Mouse (Mus musculus) heart, embryonic 11.5 days (tissue): ENCODE data around the gene Kmt5c. TPM values are rescaled to one million over a fixed set of nuclear protein-coding genes. Genes with fewer than 3 reads are reported as not detected.

Experiments used
- ATAC-seq: fragments of 200-750 bp; cut with Nextera tagmentation; replicated peaks from 2 replicates; pipeline ENCODE4 v1.8.0; 2017; ENCODE audit warnings: moderate library complexity; ENCODE audit not compliant: insufficient number of reproducible peaks, low FRiP score, low TSS enrichment
- H3K27ac ChIP-seq: fragments of 300-500 bp; sonication (generic); 2 replicates; pipeline ENCODE4 v1.5.1; 2014; ENCODE audit warnings: mild to moderate bottlenecking, low read depth, low read length
- H3K27me3 ChIP-seq: fragments of 300-500 bp; sonication (generic); 2 replicates; pipeline ENCODE4 v1.6.1; 2014; ENCODE audit warnings: mild to moderate bottlenecking, low read length, mixed read lengths; ENCODE audit not compliant: control insufficient read depth, insufficient read depth
- H3K36me3 ChIP-seq: fragments of 300-500 bp; sonication (generic); 2 replicates; pipeline ENCODE4 v1.6.1; 2014; ENCODE audit warnings: mild to moderate bottlenecking, low read length, moderate library complexity, mixed read lengths; ENCODE audit not compliant: control insufficient read depth, insufficient read depth
- H3K4me1 ChIP-seq: fragments of 300-500 bp; sonication (generic); 2 replicates; pipeline ENCODE4 v1.6.1; 2014; ENCODE audit warnings: low read length; ENCODE audit not compliant: control insufficient read depth, insufficient read depth
- H3K4me2 ChIP-seq: fragments of 300-500 bp; sonication (generic); 2 replicates; pipeline ENCODE4 v1.6.1; 2014; ENCODE audit warnings: mild to moderate bottlenecking, moderate library complexity
- H3K4me3 ChIP-seq: fragments of 300-500 bp; sonication (generic); 2 replicates; pipeline ENCODE4 v1.5.1; 2014; ENCODE audit warnings: low read depth, low read length
- H3K9ac ChIP-seq: fragments of 300-500 bp; sonication (generic); 2 replicates; pipeline ENCODE4 v1.6.1; 2014; ENCODE audit warnings: mild to moderate bottlenecking, low read depth, low read length, moderate library complexity
- H3K9me3 ChIP-seq: fragments of 300-500 bp; sonication (generic); replicated peaks from 2 replicates; pipeline ENCODE4 v1.6.1; 2016; ENCODE audit warnings: low read length; ENCODE audit not compliant: control insufficient read depth
- WGBS: fragments of 180-500 bp; shearing (Covaris S2); extraction: QIAGEN DNeasy Blood & Tissue Kit; methylation state at CpG from one replicate; pipeline ENCODE4 v1.1.7; 2014; ENCODE audit not compliant: insufficient replicate concordance; 5-methylcytosine and 5-hydroxymethylcytosine counted together
- polyA plus RNA-seq: library from polyadenylated mRNA; unstranded; fragments of >200 nt; fragmentation: Nextera tagmentation; extraction: Ambion mirVana; gene quantifications from 2 replicates; pipeline ENCODE4 v1.2.1, GENCODE M21; 2014

The Kmt5c gene
- polyA plus RNA-seq, 1 experiment from 2014 or later = 58.6 TPM

DNA sequence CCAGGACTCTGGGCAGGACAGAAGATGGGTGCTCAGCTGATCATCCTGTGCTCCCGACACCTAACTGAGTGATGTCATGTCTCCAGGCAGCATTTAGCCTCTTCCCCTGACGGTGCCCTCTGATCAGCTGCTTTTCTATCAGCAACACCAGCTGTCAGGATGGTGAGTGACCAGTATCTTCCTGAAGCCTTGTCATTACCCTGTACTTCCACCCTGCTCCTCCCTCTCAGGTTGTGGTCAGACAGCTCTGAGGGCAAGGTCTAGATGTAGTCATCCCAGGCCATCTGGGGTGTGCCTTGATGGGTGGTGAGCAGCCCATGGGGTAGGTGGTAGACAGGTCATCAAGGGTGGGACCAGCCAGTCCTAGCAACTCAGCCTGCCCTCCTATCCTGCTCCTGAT is 9.3 kb downstream of the Kmt5c start:
- Histone ChIP-seq H3K4me2 (no peak overlapping the region), H3K9me3 (no peaks in the 10 kb centered on the region), H3K27me3 (no peaks in the 10 kb centered on the region), H3K9ac (no peak overlapping the region), H3K4me3 (no peak overlapping the region), H3K4me1 (peaks cover 12% of the 10 kb centered on the region), H3K27ac (peak overlapping the region; percentile 57), H3K36me3 (peaks cover 9% of the 10 kb centered on the region)
- peak; percentile 55 for ATAC-seq
- WGBS = 51% methylated on average over 2 of the region's 2 CpGs

DNA sequence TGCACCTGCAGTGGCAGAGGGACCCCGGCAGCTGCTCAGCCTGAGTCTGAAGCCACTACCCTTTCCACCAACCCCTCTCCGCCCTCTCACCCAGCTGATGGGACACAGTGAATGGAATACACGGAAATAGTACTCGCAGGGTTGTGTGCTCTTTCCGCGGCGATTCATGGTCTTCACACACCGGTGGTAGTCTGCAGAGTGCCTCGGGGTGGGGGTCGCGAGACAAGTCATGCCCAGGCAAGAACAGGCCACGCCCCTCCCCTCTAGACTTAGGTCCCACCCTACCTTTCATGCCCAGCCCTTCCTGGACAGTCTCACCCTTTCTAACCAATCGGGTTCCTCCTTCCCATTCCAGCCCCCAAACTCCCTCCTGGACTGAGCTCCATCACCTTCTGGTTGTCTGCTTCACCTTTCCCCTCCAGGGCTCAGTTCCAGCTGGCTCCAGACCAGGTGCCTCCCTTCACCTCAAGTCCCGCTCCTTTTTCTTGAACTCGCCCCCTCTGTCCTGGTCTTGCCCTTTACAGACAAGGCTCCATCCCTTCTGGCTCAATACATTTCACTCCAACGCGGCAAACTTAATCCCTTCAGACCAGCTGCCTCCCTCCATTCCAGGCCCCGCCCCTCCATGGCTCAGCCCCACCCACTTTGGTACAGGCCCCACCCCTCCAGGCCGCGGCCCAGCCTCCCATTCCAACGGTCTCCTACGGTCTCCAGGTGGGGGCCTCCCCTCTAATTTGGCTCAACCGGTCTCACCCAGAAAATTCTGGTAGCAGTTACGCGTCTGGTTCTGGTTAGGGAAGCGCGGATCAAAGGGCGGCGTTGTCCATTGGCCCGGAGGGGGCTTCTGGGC is 12.3 kb downstream of the Kmt5c start:
- H3K36me3 ChIP-seq = no peaks in the 10 kb centered on the region
- peak overlapping the region; percentile 43 for H3K4me3 ChIP-seq
- peak; percentile 83 for ATAC-seq
- no peaks in the 10 kb centered on the region for H3K9me3 ChIP-seq
- peaks cover 12% of the 10 kb centered on the region for H3K4me1 ChIP-seq
- H3K9ac ChIP-seq = peak overlapping the region; percentile 60
- no peaks in the 10 kb centered on the region for H3K27me3 ChIP-seq
- WGBS = 2% methylated on average over 30 of the region's 30 CpGs
- H3K27ac ChIP-seq = no peak overlapping the region
- peak overlapping the region; percentile 68 for H3K4me2 ChIP-seq

DNA sequence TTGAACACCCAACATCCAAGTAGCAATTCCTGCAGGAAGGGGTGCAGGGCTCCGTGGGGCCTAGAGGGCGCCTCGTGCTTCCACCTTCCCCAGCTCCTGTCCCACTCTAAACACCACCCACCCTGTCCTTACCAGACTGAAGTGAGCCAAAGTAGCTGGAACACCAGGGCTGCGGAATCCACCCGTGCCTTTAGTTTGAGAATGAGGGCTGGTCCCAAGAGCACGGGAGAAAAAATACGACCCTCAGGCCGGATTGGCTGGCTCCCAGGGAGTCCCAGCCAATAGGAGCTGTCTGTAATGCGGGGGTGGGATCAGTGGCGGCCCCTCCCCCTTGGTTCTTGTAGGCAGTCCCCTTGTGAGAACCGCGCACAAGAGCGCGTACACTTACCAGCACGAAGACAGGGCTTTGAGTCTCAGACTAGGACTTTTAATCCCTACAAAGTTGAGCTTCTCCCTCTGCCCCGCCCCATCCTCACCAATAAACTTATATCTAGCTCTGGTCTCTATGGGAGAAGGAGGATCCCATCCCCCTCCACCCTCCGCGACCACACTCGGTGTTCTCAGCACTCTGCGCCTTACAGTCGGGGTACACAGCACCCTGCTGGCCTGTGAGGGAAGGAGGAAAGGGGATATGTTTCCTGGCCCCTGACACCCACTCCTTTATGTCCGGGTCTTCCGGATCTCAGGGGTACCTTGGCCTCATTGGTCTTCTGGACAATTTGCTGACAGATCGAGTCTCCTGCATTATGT is 13.1 kb downstream of the Kmt5c start, which contains the start of gene Cox6b2:
Gene Cox6b2 (minus strand): TSS at position 274 of the 750 bp plus-strand sequence.
- Histone ChIP-seq H3K36me3 (no peaks in the 10 kb centered on the region), H3K9me3 (no peaks in the 10 kb centered on the region), H3K4me2 (peak within 1 kb of the TSS; percentile 68), H3K4me1 (peaks cover 12% of the 10 kb centered on the region), H3K9ac (peak within 1 kb of the TSS; percentile 60), H3K4me3 (peak within 1 kb of the TSS; percentile 43), H3K27ac (no peak within 1 kb of the TSS), H3K27me3 (no peaks in the 10 kb centered on the region)
- ATAC-seq = peak; percentile 93
- 3% methylated on average over 21 of the region's 24 CpGs for WGBS

DNA sequence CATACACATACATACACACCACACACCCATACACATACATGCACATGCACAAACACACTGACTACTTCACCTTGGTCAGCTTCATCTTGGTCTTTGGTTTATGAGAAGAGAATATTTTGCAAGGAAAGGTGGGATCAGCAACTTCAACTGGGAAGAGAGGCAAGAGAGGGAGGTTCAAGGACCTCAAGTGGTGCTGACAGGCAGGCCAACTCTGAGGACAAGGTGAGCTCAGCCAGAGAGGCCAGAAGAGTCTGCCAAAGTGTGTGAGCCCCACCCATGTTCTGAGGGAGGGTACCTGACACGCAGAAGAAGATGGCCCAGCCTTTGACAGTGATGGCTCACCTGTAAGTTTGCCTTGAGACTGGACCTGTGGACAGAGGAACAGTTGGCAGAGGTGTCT is 19.8 kb downstream of the Kmt5c start:
- H3K9me3 ChIP-seq = no peaks in the 10 kb centered on the region
- H3K27me3 ChIP-seq = no peaks in the 10 kb centered on the region
- no peak overlapping the region for H3K4me3 ChIP-seq
- no peaks in the 10 kb centered on the region for H3K4me1 ChIP-seq
- no peaks in the 10 kb centered on the region for H3K36me3 ChIP-seq
- H3K27ac ChIP-seq = no peak overlapping the region
- H3K4me2 ChIP-seq = no peak overlapping the region
- ATAC-seq = no peak
- WGBS = 41% methylated on average over 1 of the region's 1 CpGs
- no peak overlapping the region for H3K9ac ChIP-seq

DNA sequence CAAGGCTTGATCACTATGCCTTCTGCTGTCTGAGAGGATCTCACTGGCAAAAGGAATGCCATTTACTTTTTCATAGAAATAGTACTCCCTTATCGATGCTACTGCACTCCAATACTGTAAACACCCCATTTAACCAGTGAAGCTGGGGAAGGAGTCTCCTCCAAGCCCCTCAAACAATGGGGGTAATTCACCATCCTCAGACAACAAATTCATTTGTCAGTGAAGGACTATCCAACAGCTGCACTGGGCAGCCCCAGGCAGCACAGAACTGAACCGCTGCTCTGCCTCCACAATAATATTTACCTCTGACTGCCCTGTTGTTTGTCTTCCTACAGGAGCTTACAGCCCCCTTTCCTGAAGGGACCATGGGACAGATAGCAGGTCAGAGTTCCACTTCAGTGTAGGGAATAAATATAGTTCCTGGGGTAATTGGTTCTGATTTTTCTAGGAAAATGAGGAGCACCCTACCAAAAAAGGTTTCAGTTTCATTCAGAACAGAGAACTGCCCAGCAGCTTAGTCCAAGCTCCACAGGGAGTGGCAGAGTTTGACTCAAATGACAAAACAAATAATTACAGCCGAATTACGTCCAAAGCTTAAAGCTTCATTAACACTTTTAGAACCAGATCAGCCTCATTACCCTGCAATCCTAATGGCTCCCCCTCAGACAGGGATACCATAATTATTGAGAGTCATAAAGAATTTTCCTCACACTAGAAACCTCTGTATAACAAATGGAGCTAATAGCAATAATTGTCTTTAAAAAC is 25.2 kb downstream of the Kmt5c start:
- no peak overlapping the region for H3K4me2 ChIP-seq
- H3K27me3 ChIP-seq = no peaks in the 10 kb centered on the region
- H3K9me3 ChIP-seq = no peaks in the 10 kb centered on the region
- H3K4me1 ChIP-seq = no peaks in the 10 kb centered on the region
- no peak overlapping the region for H3K27ac ChIP-seq
- no peak overlapping the region for H3K4me3 ChIP-seq
- H3K36me3 ChIP-seq = no peaks in the 10 kb centered on the region
- ATAC-seq = no peak
- 31% methylated on average over 4 of the region's 4 CpGs for WGBS
- no peak overlapping the region for H3K9ac ChIP-seq

DNA sequence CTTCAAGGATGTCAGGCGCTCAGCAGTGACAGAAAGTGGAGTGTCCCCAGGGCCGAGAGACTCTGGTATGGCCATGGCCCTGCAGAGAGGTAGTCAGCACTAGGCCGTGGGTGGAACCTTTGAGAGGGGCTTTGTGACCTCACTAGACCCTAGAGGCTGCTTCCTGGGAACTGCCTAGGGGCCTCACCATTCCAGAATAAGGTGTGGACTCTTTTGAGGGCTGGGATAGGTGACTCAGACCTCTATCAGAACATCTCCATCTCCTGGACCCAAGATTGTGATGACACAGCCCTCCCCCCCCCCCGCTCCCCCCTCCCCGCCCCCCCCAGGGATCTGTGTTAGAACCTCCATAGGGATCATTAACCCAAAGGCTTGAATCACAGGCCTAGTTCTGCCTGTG is 31.3 kb downstream of the Kmt5c start, which contains the start of gene Fam71e2:
Gene Fam71e2 (minus strand): TSS at position 101 of the 400 bp plus-strand sequence.
- Histone ChIP-seq H3K27ac (no peak within 1 kb of the TSS), H3K36me3 (no peaks in the 10 kb centered on the region), H3K4me2 (no peak within 1 kb of the TSS), H3K4me3 (no peak within 1 kb of the TSS), H3K27me3 (peaks cover 18% of the 10 kb centered on the region), H3K9me3 (no peaks in the 10 kb centered on the region), H3K4me1 (no peaks in the 10 kb centered on the region), H3K9ac (no peak within 1 kb of the TSS)
- 62% methylated on average over 3 of the region's 5 CpGs for WGBS
- ATAC-seq = no peak

DNA sequence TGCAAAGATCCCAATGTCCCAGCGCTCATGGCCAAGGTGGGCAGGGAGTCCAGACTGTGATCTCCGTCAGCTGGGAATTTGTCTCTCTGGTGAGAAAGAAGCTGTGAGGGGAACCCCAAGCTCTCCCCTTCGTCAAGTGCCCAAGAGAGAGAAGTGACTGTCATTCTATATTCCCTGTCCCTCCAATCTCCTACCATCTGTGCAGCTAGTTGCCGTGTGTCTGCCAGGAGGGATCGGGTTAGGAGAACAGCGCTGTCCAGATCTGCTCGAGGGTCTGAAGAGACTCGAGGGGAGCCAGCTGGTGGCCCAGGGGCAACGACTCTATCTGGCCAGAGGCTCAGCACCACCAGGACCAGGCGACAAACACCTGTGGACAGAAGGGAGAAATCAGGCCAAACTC is 36.2 kb downstream of the Kmt5c start:
- Histone ChIP-seq H3K9me3 (no peaks in the 10 kb centered on the region), H3K4me3 (no peak overlapping the region), H3K27ac (no peak overlapping the region), H3K4me1 (peaks cover 12% of the 10 kb centered on the region), H3K36me3 (no peaks in the 10 kb centered on the region), H3K4me2 (no peak overlapping the region), H3K9ac (no peak overlapping the region), H3K27me3 (peaks cover 59% of the 10 kb centered on the region)
- WGBS = 41% methylated on average over 10 of the region's 10 CpGs
- no peak for ATAC-seq
